26 mouse cellular contexts compared by ENCODE assay signal in genomic region chr4:32286405-32286804, GRCm38 (mm10). TPM values are rescaled to one million over a fixed set of nuclear protein-coding genes. Genes with fewer than 3 reads are reported as not detected.
DNase-seq lines count a peak whose midpoint lies in the region; ATAC-seq and TF ChIP-seq lines count a peak whose summit lies in the region.
"Had no signal": no experiment of that assay in that cellular context is flagged by ENCODE, and none has a peak within 500 bp of the region (broad histone marks: within the 10 kb centered on the region; RNA-seq: fewer than 3 reads in every experiment).

No protein-coding gene starts in this region.

- WGBS in forebrain, embryonic 16.5 days: 77% methylated on average over 8 of the region's 8 CpGs
- 89% methylated on average over 8 of the region's 8 CpGs for WGBS in forebrain, embryonic 13.5 days
- WGBS in heart, embryonic 10.5 days: 83% methylated on average over 8 of the region's 8 CpGs

- H3K9ac ChIP-seq in forebrain, embryonic 16.5 days (replicated peaks; ENCODE audit: low read depth, low read length): no peak overlapping the region
- H3K9ac ChIP-seq in forebrain, embryonic 13.5 days: no peak overlapping the region
- H3K9ac ChIP-seq: heart, embryonic 13.5 days; hindbrain, embryonic 14.5 days had no signal

- no peak overlapping the region for H3K4me2 ChIP-seq in forebrain, embryonic 16.5 days (ENCODE audit: low read length)
- no peak overlapping the region for H3K4me2 ChIP-seq in forebrain, embryonic 13.5 days
- H3K4me2 ChIP-seq: heart, embryonic 13.5 days; hindbrain, embryonic 14.5 days had no signal

- H3K36me3 ChIP-seq in forebrain, embryonic 16.5 days (ENCODE audit: control insufficient read depth, insufficient read depth): no peaks in the 10 kb centered on the region
- no peaks in the 10 kb centered on the region for H3K36me3 ChIP-seq in forebrain, embryonic 13.5 days (ENCODE audit: poor library complexity, severe bottlenecking)
- no peaks in the 10 kb centered on the region for H3K36me3 ChIP-seq in heart, embryonic 10.5 days
- H3K36me3 ChIP-seq: G1E; heart, embryonic 13.5 days had no signal

- H3K27ac ChIP-seq in forebrain, embryonic 16.5 days (ENCODE audit: low read length): peak overlapping the region; percentile 44; the same call in 1 of the 2 replicates
- no peak overlapping the region for H3K27ac ChIP-seq in forebrain, embryonic 13.5 days
- no peak overlapping the region for H3K27ac ChIP-seq in heart, embryonic 10.5 days
- H3K27ac ChIP-seq: heart, embryonic 13.5 days; hindbrain, embryonic 14.5 days; hindbrain, postnatal 0 days had no signal

- TF ChIP-seq POLR2A in brain, embryonic 14.5 days (IDR thresholded peaks at IDR 0.05; ENCODE audit: borderline replicate concordance, extremely low read depth, insufficient read depth, insufficient read length, poor library complexity, severe bottlenecking): no peak

- TF ChIP-seq CTCF in brain, embryonic 14.5 days (IDR thresholded peaks at IDR 0.05; ENCODE audit: borderline replicate concordance, extremely low read depth, insufficient read depth, insufficient read length): no peak

- H3K4me1 ChIP-seq in forebrain, embryonic 16.5 days (replicated peaks; ENCODE audit: control insufficient read depth, insufficient read depth, low read length): peaks cover 44% of the 10 kb centered on the region
- peaks cover 32% of the 10 kb centered on the region for H3K4me1 ChIP-seq in forebrain, embryonic 13.5 days
- peaks cover 43% of the 10 kb centered on the region for H3K4me1 ChIP-seq in heart, embryonic 10.5 days

- no peaks in the 10 kb centered on the region for H3K9me3 ChIP-seq in forebrain, embryonic 16.5 days (ENCODE audit: control insufficient read depth, low read length)
- no peaks in the 10 kb centered on the region for H3K9me3 ChIP-seq in forebrain, embryonic 13.5 days (replicated peaks)
- H3K9me3 ChIP-seq in heart, embryonic 10.5 days: no peaks in the 10 kb centered on the region
- H3K9me3 ChIP-seq: G1E; heart, embryonic 13.5 days had no signal

- no peak for ATAC-seq in forebrain, embryonic 16.5 days
- no peak for ATAC-seq in forebrain, embryonic 13.5 days
- ATAC-seq: hindbrain, postnatal 0 days; inflammation-experienced regulatory T-cells, adult 6 months; intestine, postnatal 0 days; Patski had no signal

- DNase-seq in cerebellum, adult 9-10 months: peak; percentile 64
- DNase-seq in cerebellum, postnatal 36 days: no peak
- DNase-seq in heart, adult 11 months: peak; percentile 3
- DNase-seq in heart, embryonic 10.5 days (ENCODE audit: low spot score): no peak
- DNase-seq in brain, embryonic 14.5 days (ENCODE audit: low read depth): peak; percentile 30
- DNase-seq: adrenal gland, postnatal 10 days; adrenal gland, postnatal 36 days; B cell, adult 2 months; cerebellum, adult 18-20 months; cerebellum, adult 9-11 months; gastrocnemius, adult 2 months; gastrocnemius, postnatal 14 days; heart, adult 18-20 months; heart, postnatal 14 days; heart, postnatal 4 days; kidney, adult 2 months had no signal

- no peaks in the 10 kb centered on the region for H3K27me3 ChIP-seq in forebrain, embryonic 16.5 days (replicated peaks; ENCODE audit: control insufficient read depth, insufficient read depth, low read length)
- no peaks in the 10 kb centered on the region for H3K27me3 ChIP-seq in forebrain, embryonic 13.5 days
- no peaks in the 10 kb centered on the region for H3K27me3 ChIP-seq in heart, embryonic 10.5 days (ENCODE audit: insufficient read depth, poor library complexity, severe bottlenecking)
- H3K27me3 ChIP-seq: CH12.LX; heart, embryonic 13.5 days; Patski had no signal

- no peak overlapping the region for H3K4me3 ChIP-seq in forebrain, embryonic 16.5 days (replicated peaks; ENCODE audit: low read length)
- H3K4me3 ChIP-seq in forebrain, embryonic 13.5 days: no peak overlapping the region
- H3K4me3 ChIP-seq in heart, embryonic 10.5 days: no peak overlapping the region
- H3K4me3 ChIP-seq: gastrocnemius, adult 2 months; heart, embryonic 13.5 days had no signal

RNA-seq across cellular contexts. Expression of gene Bach2, which starts 47.8 kb away (rescaled TPM):
- 32.7 and 33.3 TPM in 2 replicates for polyA plus RNA-seq in forebrain, embryonic 16.5 days (2015; fragmentation: Nextera tagmentation; extraction: Ambion mirVana)
- polyA plus RNA-seq in forebrain, embryonic 13.5 days (2015; fragmentation: Nextera tagmentation; extraction: Ambion mirVana): 26.2 and 31.6 TPM in 2 replicates
- polyA plus RNA-seq in heart, embryonic 10.5 days (2016; fragmentation: Nextera tagmentation; extraction: Ambion mirVana): 7.7 and 8.8 TPM in 2 replicates
- polyA plus RNA-seq in brain, embryonic 14.5 days (2012; rRNA removed): 23.6 and 31.4 TPM in 2 replicates
- polyA plus RNA-seq: G1E had no signal

Comparison
In these comparisons a context has a peak if more than half of its experiments do, and no peak if none do; other contexts are left out.
1. DNase-seq: peak in cerebellum, adult 9-10 months (single experiment), heart, adult 11 months (single experiment) and brain, embryonic 14.5 days (single experiment); none in cerebellum, postnatal 36 days (0 of 2) and heart, embryonic 10.5 days (single experiment).